Mouse (Mus musculus): ENCODE measurements around the gene Pml. TPM values are rescaled to one million over a fixed set of nuclear protein-coding genes. Genes with fewer than 3 reads are reported as not detected.

The Pml gene
- polyA plus RNA-seq, 1 experiment = 200 TPM

DNA sequence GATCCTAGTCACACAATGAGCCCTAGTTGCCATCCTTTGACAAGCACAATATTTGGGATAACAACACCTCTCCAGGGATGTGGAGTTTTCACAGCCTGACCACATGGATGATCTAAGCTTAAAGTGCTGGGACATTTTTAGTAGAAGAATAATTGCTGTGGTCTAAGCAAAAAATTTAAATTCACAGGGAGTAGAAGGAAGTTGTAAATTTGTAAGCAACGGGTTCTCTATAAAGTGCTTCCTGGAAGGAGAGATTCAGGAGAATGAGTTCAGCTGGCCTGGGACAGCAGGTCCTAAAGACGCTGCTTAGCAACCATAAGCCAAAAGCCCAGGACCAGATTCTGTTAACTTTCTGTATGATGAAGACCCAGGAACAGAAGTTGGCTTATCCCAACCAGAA is 40.3 kb upstream of the Pml start:
- H3K27ac ChIP-seq (ENCODE audit: insufficient read depth, low read length) = no peak overlapping the region

DNA sequence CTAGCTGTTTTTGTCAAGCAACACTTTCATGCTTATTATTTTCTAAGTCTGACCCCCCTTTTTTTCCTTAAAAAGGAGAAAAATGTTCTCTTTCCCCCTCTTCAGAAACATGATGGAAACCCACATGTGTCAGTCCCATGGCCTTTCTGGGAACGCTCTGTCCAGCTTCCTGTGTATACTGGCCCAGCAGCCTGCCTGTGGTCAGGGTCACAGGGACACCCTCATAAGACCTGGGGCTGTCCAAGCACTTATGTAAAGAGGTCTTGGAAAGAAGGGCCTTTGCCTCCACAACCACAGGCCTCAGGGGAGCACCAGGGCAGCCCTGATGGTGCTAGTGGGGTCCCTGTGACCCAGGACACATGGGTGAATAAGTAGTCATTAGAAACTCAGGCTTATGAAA is 39.5 kb upstream of the Pml start:
- Histone ChIP-seq H3K27ac (ENCODE audit: insufficient read depth, low read length) (no peak overlapping the region), H3K36me3 (ENCODE audit: control insufficient read depth, insufficient read depth, low read length, poor library complexity, severe bottlenecking) (no peaks in the 10 kb centered on the region)
- TF ChIP-seq POLR2A (IDR thresholded peaks at IDR 0.05; ENCODE audit: insufficient read depth, low read length) = no peak
- TF ChIP-seq EP300 (IDR thresholded peaks at IDR 0.05; ENCODE audit: insufficient read depth, low read depth, low read length) = no peak
- no peak for TF ChIP-seq CTCF (IDR thresholded peaks at IDR 0.05; ENCODE audit: low read depth, low read length)

More for the DNA sequence above, 40.3 kb upstream of the Pml start:
- no peak overlapping the region for H3K4me3 ChIP-seq (ENCODE audit: low read depth, low read length)
- no peaks in the 10 kb centered on the region for H3K27me3 ChIP-seq (ENCODE audit: control insufficient read depth, insufficient read depth, low read length, poor library complexity, severe bottlenecking)
- TF ChIP-seq EP300 (IDR thresholded peaks at IDR 0.05; ENCODE audit: insufficient read depth, low read depth, low read length) = no peak
- no peak for TF ChIP-seq CTCF (IDR thresholded peaks at IDR 0.05; ENCODE audit: low read depth, low read length)
- TF ChIP-seq POLR2A (IDR thresholded peaks at IDR 0.05; ENCODE audit: insufficient read depth, low read length) = no peak
- peaks cover 6% of the 10 kb centered on the region for H3K4me1 ChIP-seq (ENCODE audit: control insufficient read depth, insufficient read depth, low read length)
- H3K36me3 ChIP-seq (ENCODE audit: control insufficient read depth, insufficient read depth, low read length, poor library complexity, severe bottlenecking) = no peaks in the 10 kb centered on the region
- no peaks in the 10 kb centered on the region for H3K9me3 ChIP-seq (replicated peaks; ENCODE audit: control insufficient read depth, insufficient read depth, low read length, poor library complexity, severe bottlenecking)
- no peak overlapping the region for H3K9ac ChIP-seq (ENCODE audit: low read depth, poor library complexity, severe bottlenecking)

DNA sequence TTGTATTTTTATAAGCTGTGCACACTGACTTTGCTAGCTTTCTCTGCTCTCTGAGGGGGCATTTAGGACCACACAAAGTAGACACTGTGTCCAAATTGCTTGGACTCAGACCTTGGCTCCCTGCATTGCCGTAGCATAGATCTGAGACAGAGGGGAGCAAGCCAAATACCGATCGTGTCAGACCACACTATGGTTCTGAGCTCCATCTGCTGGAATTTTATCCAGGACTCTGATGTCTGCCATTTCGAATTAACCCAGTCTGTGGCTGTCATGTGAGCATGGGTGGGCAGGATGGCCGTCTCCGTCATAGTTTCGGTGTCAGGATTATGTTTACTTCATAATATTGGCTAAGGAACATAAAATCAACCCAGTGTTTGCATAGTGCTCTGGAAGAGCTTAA is 33.8 kb upstream of the Pml start:
- Histone ChIP-seq H3K9me3 (replicated peaks; ENCODE audit: control insufficient read depth, insufficient read depth, low read length, poor library complexity, severe bottlenecking) (no peaks in the 10 kb centered on the region), H3K9ac (ENCODE audit: low read depth, poor library complexity, severe bottlenecking) (no peak overlapping the region), H3K4me1 (ENCODE audit: control insufficient read depth, insufficient read depth, low read length) (peaks cover 10% of the 10 kb centered on the region), H3K4me3 (ENCODE audit: low read depth, low read length) (no peak overlapping the region), H3K27me3 (ENCODE audit: control insufficient read depth, insufficient read depth, low read length, poor library complexity, severe bottlenecking) (no peaks in the 10 kb centered on the region), H3K36me3 (ENCODE audit: control insufficient read depth, insufficient read depth, low read length, poor library complexity, severe bottlenecking) (no peaks in the 10 kb centered on the region), H3K27ac (ENCODE audit: insufficient read depth, low read length) (no peak overlapping the region; the same call in 1 of the 2 replicates)
- TF ChIP-seq EP300 (IDR thresholded peaks at IDR 0.05; ENCODE audit: insufficient read depth, low read depth, low read length) = no peak
- TF ChIP-seq POLR2A (IDR thresholded peaks at IDR 0.05; ENCODE audit: insufficient read depth, low read length) = no peak
- no peak for TF ChIP-seq CTCF (IDR thresholded peaks at IDR 0.05; ENCODE audit: low read depth, low read length)

More for the DNA sequence above, 39.5 kb upstream of the Pml start:
- no peaks in the 10 kb centered on the region for H3K9me3 ChIP-seq (replicated peaks; ENCODE audit: control insufficient read depth, insufficient read depth, low read length, poor library complexity, severe bottlenecking)
- no peak overlapping the region for H3K9ac ChIP-seq (ENCODE audit: low read depth, poor library complexity, severe bottlenecking)
- peaks cover 8% of the 10 kb centered on the region for H3K4me1 ChIP-seq (ENCODE audit: control insufficient read depth, insufficient read depth, low read length)
- H3K27me3 ChIP-seq (ENCODE audit: control insufficient read depth, insufficient read depth, low read length, poor library complexity, severe bottlenecking) = no peaks in the 10 kb centered on the region
- no peak overlapping the region for H3K4me3 ChIP-seq (ENCODE audit: low read depth, low read length)

DNA sequence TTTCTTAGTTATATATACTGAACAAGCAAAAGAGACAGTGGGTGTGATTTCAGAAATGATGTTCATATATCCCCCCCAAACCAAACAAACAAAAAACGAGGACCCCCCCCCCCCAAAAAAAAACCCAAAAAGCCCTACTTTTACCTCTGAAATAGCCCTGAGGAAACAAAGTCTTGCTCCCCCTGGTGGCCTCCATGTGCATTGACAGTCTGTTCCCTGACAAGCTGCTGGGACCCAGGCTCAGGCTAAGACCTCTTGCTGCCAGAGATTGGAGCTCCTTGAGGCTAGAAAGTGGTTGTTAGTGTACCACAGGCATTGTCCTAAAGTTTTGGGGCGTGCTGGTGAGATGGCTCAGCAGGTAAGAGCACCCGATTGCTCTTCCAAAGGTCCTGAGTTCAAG is 32.0 kb upstream of the Pml start:
- no peaks in the 10 kb centered on the region for H3K27me3 ChIP-seq (ENCODE audit: control insufficient read depth, insufficient read depth, low read length, poor library complexity, severe bottlenecking)
- peaks cover 10% of the 10 kb centered on the region for H3K4me1 ChIP-seq (ENCODE audit: control insufficient read depth, insufficient read depth, low read length)
- peak; percentile 47 for TF ChIP-seq CTCF (IDR thresholded peaks at IDR 0.05; ENCODE audit: low read depth, low read length)
- TF ChIP-seq POLR2A (IDR thresholded peaks at IDR 0.05; ENCODE audit: insufficient read depth, low read length) = no peak
- H3K9me3 ChIP-seq (replicated peaks; ENCODE audit: control insufficient read depth, insufficient read depth, low read length, poor library complexity, severe bottlenecking) = no peaks in the 10 kb centered on the region
- H3K4me3 ChIP-seq (ENCODE audit: low read depth, low read length) = no peak overlapping the region
- no peak overlapping the region for H3K9ac ChIP-seq (ENCODE audit: low read depth, poor library complexity, severe bottlenecking)
- H3K36me3 ChIP-seq (ENCODE audit: control insufficient read depth, insufficient read depth, low read length, poor library complexity, severe bottlenecking) = no peaks in the 10 kb centered on the region
- no peak overlapping the region for H3K27ac ChIP-seq (ENCODE audit: insufficient read depth, low read length)

DNA sequence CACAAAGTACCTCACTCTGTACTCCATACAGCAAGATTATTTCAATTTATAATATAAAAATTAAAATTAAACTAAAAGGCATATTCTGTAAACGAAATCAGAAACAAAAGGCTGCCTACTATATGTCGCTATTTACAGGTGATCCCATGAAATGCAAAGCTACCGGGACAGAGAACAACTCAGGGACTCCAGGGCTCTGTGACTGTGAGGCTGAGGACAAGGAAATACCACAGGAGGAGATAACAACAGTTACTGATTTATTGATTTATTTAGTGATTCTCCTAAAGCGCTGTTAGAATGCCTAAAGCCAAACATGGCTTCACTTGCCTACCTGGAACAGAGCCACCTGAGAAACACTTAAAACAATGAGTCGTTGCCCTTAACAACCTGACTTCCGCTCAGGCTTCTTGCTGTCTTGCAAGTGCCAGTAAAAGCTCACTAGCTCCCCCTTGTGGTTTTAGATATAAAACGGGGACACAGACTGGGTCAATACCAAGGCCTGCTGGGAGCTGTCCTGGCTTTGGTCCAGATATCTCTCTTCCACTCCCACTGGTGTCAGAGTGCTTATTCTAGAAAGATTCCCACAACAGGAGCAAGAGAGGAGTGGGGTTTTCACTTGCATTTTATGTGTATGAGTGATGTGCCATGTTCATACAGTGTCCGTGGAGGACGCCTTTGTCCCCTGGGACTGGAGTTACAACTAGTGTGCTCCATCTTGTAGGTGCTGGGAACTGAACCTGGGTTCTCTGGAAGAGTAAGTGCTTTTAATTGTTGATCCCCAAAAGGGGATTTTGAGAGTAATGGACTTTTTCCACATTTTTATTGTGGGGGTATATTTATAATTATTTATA is 30.9 kb upstream of the Pml start:
- TF ChIP-seq CTCF (IDR thresholded peaks at IDR 0.05; ENCODE audit: low read depth, low read length) (peak; percentile 47), POLR2A (IDR thresholded peaks at IDR 0.05; ENCODE audit: insufficient read depth, low read length) (no peak)
- Histone ChIP-seq H3K4me1 (ENCODE audit: control insufficient read depth, insufficient read depth, low read length) (peaks cover 8% of the 10 kb centered on the region), H3K4me3 (ENCODE audit: low read depth, low read length) (no peak overlapping the region), H3K27me3 (ENCODE audit: control insufficient read depth, insufficient read depth, low read length, poor library complexity, severe bottlenecking) (no peaks in the 10 kb centered on the region), H3K9me3 (replicated peaks; ENCODE audit: control insufficient read depth, insufficient read depth, low read length, poor library complexity, severe bottlenecking) (no peaks in the 10 kb centered on the region), H3K36me3 (ENCODE audit: control insufficient read depth, insufficient read depth, low read length, poor library complexity, severe bottlenecking) (no peaks in the 10 kb centered on the region), H3K27ac (ENCODE audit: insufficient read depth, low read length) (peak overlapping the region; percentile 99), H3K9ac (ENCODE audit: low read depth, poor library complexity, severe bottlenecking) (0 out of 2 replicates have a peak overlapping the region, but pooled peaks have one; percentile 20)

DNA sequence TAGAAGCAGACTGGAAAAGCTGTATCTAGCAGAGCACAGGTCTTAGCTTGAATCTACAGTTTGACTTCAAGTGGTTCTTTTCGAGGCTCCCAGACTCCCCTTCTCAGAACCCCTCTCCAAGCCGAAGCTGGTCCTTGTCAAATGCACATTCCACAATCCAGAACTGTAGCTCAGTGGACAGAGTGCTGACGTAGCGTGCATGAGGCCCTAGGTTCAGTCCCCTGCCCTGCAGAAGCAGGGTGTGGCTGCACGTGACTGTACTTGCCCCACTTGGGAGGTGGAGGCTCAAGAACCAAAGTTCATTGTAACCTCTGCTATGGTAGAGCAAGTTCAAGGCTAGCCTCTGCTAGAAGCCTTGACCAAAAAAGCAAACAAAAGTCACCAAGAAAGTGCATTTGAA is 30.2 kb upstream of the Pml start:
- Histone ChIP-seq H3K4me3 (ENCODE audit: low read depth, low read length) (no peak overlapping the region), H3K9me3 (replicated peaks; ENCODE audit: control insufficient read depth, insufficient read depth, low read length, poor library complexity, severe bottlenecking) (no peaks in the 10 kb centered on the region), H3K27ac (ENCODE audit: insufficient read depth, low read length) (peak overlapping the region; percentile 99), H3K9ac (ENCODE audit: low read depth, poor library complexity, severe bottlenecking) (no peak overlapping the region; the same call in 1 of the 2 replicates), H3K4me1 (ENCODE audit: control insufficient read depth, insufficient read depth, low read length) (peaks cover 4% of the 10 kb centered on the region), H3K27me3 (ENCODE audit: control insufficient read depth, insufficient read depth, low read length, poor library complexity, severe bottlenecking) (no peaks in the 10 kb centered on the region), H3K36me3 (ENCODE audit: control insufficient read depth, insufficient read depth, low read length, poor library complexity, severe bottlenecking) (no peaks in the 10 kb centered on the region)
- TF ChIP-seq CTCF (IDR thresholded peaks at IDR 0.05; ENCODE audit: low read depth, low read length) = no peak
- TF ChIP-seq EP300 (IDR thresholded peaks at IDR 0.05; ENCODE audit: insufficient read depth, low read depth, low read length) = peak; percentile 100

Data from ES-Bruce4 (cell line).